Mouse (Mus musculus) cerebellum, adult 2 months (tissue): ENCODE measurements around the gene Eno1. TPM values are rescaled to one million over a fixed set of nuclear protein-coding genes. Genes with fewer than 3 reads are reported as not detected.
"Not testable (repeated sequence)": the region's sequence is repeated elsewhere in the genome, so short reads cannot be mapped to it uniquely, and the experiment has no call there.

Experiments used
- DNase-seq, 2 experiments: peaks; one replicate each; pipeline ENCODE4 v3.0.0; 2021
- H3K27ac ChIP-seq: fragments of 200-500 bp; 2 replicates; pipeline ENCODE4 v1.5.1; 2012; ENCODE audit warnings: low read length, control low read depth, inconsistent platforms; ENCODE audit not compliant: insufficient read depth
- H3K27me3 ChIP-seq: fragments of 200-500 bp; 2 replicates; pipeline ENCODE4 v1.6.1; 2012; ENCODE audit warnings: inconsistent platforms, mild to moderate bottlenecking, low read length, moderate library complexity; ENCODE audit not compliant: control insufficient read depth, insufficient read depth
- H3K4me1 ChIP-seq: fragments of 200-500 bp; 2 replicates; pipeline ENCODE4 v1.6.1; 2011; ENCODE audit warnings: low read length; ENCODE audit not compliant: control insufficient read depth, insufficient read depth
- H3K4me3 ChIP-seq: fragments of 200-500 bp; replicated peaks from 2 replicates; pipeline ENCODE3; 2011; ENCODE audit warnings: mild to moderate bottlenecking, low read depth, low read length, control low read depth; ENCODE audit not compliant: insufficient read depth
- CTCF ChIP-seq: fragments of 200-500 bp; IDR thresholded peaks from 2 replicates; pipeline ENCODE4 v1.5.1; 2011; ENCODE audit warnings: low read depth, mild to moderate bottlenecking, control low read depth, low read length, moderate library complexity, borderline replicate concordance; ENCODE audit not compliant: insufficient read depth
- POLR2A ChIP-seq: fragments of 200-500 bp; IDR thresholded peaks from 2 replicates; pipeline ENCODE4 v1.6.1; 2011; ENCODE audit warnings: low read length, control low read depth, borderline replicate concordance; ENCODE audit not compliant: insufficient read depth
- WGBS: fragments of 180-500 bp; shearing (Covaris S2); methylation state at CpG from one replicate; pipeline ENCODE4 v1.1.7; 2018; 5-methylcytosine and 5-hydroxymethylcytosine counted together
- polyA plus RNA-seq: library from polyadenylated mRNA; depleted of rRNA; stranded (reverse); fragments of >200 nt; gene quantifications from 2 replicates; pipeline ENCODE4 v1.2.3, GENCODE M21; 2012

Gene Eno1
- polyA plus RNA-seq, 1 experiment: 918 TPM

- H3K27ac ChIP-seq: peak within 1 kb of the TSS; percentile 87
- H3K4me3 ChIP-seq: peak within 1 kb of the TSS; percentile 93
- TF ChIP-seq CTCF (no peak), POLR2A (peak; percentile 70)
- peak; percentile 98 to 100 for DNase-seq
- under 1% methylated on average over 60 of the region's 60 CpGs for WGBS
- H3K4me1 ChIP-seq: peaks cover 5% of the 10 kb centered on the region
- no peaks in the 10 kb centered on the region for H3K27me3 ChIP-seq
Observed at GRCm38 (mm10) chr4:150281018-150281761, 44.7 kb downstream of the Eno1 start, which contains the start of gene Rere. Gene Rere, plus strand, starts transcription at chr4:150281646.

GRCm38 (mm10) chr4:150281891-150282630, 45.5 kb downstream of the Eno1 start:
- peaks cover 10% of the 10 kb centered on the region for H3K4me1 ChIP-seq
- no peaks in the 10 kb centered on the region for H3K27me3 ChIP-seq
- H3K27ac ChIP-seq: peak overlapping the region; percentile 34
- under 1% methylated on average over 49 of the region's 50 CpGs for WGBS
- TF ChIP-seq CTCF: no peak
- TF ChIP-seq POLR2A: no peak
- peak overlapping the region; percentile 65 for H3K4me3 ChIP-seq
- peak; percentile 53 to 70 for DNase-seq

- H3K27me3 ChIP-seq: no peaks in the 10 kb centered on the region
- peak overlapping the region; percentile 43; the same call in 1 of the 2 replicates for H3K27ac ChIP-seq
- DNase-seq: no peak
- 4% methylated on average over 5 of the region's 5 CpGs for WGBS
- H3K4me1 ChIP-seq: peaks cover 11% of the 10 kb centered on the region
- peak overlapping the region; percentile 59 for H3K4me3 ChIP-seq
- TF ChIP-seq CTCF (no peak), POLR2A (no peak)
Observed at GRCm38 (mm10) chr4:150282631-150283334, 46.3 kb downstream of the Eno1 start.

- 8% methylated on average over 2 of the region's 2 CpGs for whole genome bisulfite sequencing
- peak; percentile 31 to 35 for DNase-seq
- TF ChIP-seq POLR2A (no peak), CTCF (no peak)
Observed at GRCm38 (mm10) chr4:150283335-150283638, 46.8 kb downstream of the Eno1 start.

GRCm38 (mm10) chr4:150283993-150284392, 47.5 kb downstream of the Eno1 start:
- peaks cover 14% of the 10 kb centered on the region for H3K4me1 ChIP-seq
- H3K4me3 ChIP-seq: peak overlapping the region; percentile 53
- H3K27ac ChIP-seq: no peak overlapping the region
- WGBS: 14% methylated on average over 6 of the region's 6 CpGs
- no peaks in the 10 kb centered on the region for H3K27me3 ChIP-seq
- TF ChIP-seq CTCF: no peak; the same call in 1 of the 2 replicates
- no peak for TF ChIP-seq POLR2A
- peak; percentile 32 to 58 for DNase-seq

More at GRCm38 (mm10) chr4:150283335-150283638, 46.8 kb downstream of the Eno1 start:
- H3K27ac ChIP-seq: peak overlapping the region; percentile 65
- H3K4me1 ChIP-seq: peaks cover 12% of the 10 kb centered on the region
- H3K4me3 ChIP-seq: peak overlapping the region; percentile 59
- no peaks in the 10 kb centered on the region for H3K27me3 ChIP-seq

GRCm38 (mm10) chr4:150286980-150287379, 50.5 kb downstream of the Eno1 start:
- no peak for TF ChIP-seq POLR2A
- DNase-seq: no peak
- H3K4me3 ChIP-seq: no peak overlapping the region
- WGBS: 45% methylated on average over 8 of the region's 8 CpGs
- no peaks in the 10 kb centered on the region for H3K27me3 ChIP-seq
- no peak overlapping the region for H3K27ac ChIP-seq
- H3K4me1 ChIP-seq: peaks cover 17% of the 10 kb centered on the region

- 85% methylated on average over 1 of the region's 1 CpGs for WGBS
- H3K4me3 ChIP-seq, H3K27me3 ChIP-seq, H3K27ac ChIP-seq, DNase-seq: not testable (repeated sequence)
- H3K4me1 ChIP-seq: peaks cover 17% of the 10 kb centered on the region
Observed at GRCm38 (mm10) chr4:150287463-150287862, 50.9 kb downstream of the Eno1 start.

- Histone ChIP-seq H3K4me1 (peaks cover 11% of the 10 kb centered on the region; the same call in 1 of the 2 replicates), H3K27ac (no peak overlapping the region), H3K4me3 (no peak overlapping the region), H3K27me3 (no peaks in the 10 kb centered on the region)
- 95% methylated on average over 3 of the region's 3 CpGs for WGBS
- no peak for DNase-seq
- no peak for TF ChIP-seq CTCF
- no peak for TF ChIP-seq POLR2A
Observed at GRCm38 (mm10) chr4:150291900-150292299, 55.4 kb downstream of the Eno1 start.
